In genomic region chr6:85380201-85380900, GRCm38 (mm10) we compare ENCODE assay signal across 8 mouse cellular contexts. TPM values are rescaled to one million over a fixed set of nuclear protein-coding genes. Genes with fewer than 3 reads are reported as not detected.
A peak's percentile ranks its signal among the peaks of the same experiment; 100 is the strongest.
DNase-seq lines count a peak whose midpoint lies in the region; ATAC-seq and TF ChIP-seq lines count a peak whose summit lies in the region.

No protein-coding gene starts in this region.

- H3K4me2 ChIP-seq in lung, embryonic 16.5 days (ENCODE audit: low read depth, low read length): peak overlapping the region; percentile 49

- no peaks in the 10 kb centered on the region for H3K36me3 ChIP-seq in lung, embryonic 16.5 days (ENCODE audit: control insufficient read depth, insufficient read depth, low read length)

- no peak overlapping the region for H3K4me3 ChIP-seq in layer of hippocampus, adult 2 months
- 0 out of 2 replicates have a peak overlapping the region, but pooled peaks have one; percentile 11 for H3K4me3 ChIP-seq in lung, embryonic 16.5 days (ENCODE audit: low read length)

- peak; percentile 89 for TF ChIP-seq CTCF in layer of hippocampus, adult 2 months (conservative IDR thresholded peaks at IDR 0.05)

- H3K4me1 ChIP-seq in lung, embryonic 16.5 days (replicated peaks; ENCODE audit: control insufficient read depth, insufficient read depth, low read length): peaks cover 6% of the 10 kb centered on the region

- H3K27ac ChIP-seq in layer of hippocampus, adult 2 months: no peak overlapping the region
- no peak overlapping the region for H3K27ac ChIP-seq in lung, embryonic 16.5 days (ENCODE audit: low read length)

- H3K9me3 ChIP-seq in lung, embryonic 16.5 days (ENCODE audit: control insufficient read depth, low read length): no peaks in the 10 kb centered on the region

- 24% methylated on average over 10 of the region's 10 CpGs for WGBS in lung, embryonic 16.5 days

- H3K27me3 ChIP-seq in lung, embryonic 16.5 days (ENCODE audit: control insufficient read depth, insufficient read depth, low read depth, low read length): no peaks in the 10 kb centered on the region

- ATAC-seq in lung, embryonic 16.5 days (ENCODE audit: low read depth): peak; percentile 94

- H3K9ac ChIP-seq in lung, embryonic 16.5 days (ENCODE audit: low read length): peak overlapping the region; percentile 53

- peak; percentile 85 for DNase-seq in MEL-GATA-1-ER (ENCODE audit: extremely low read depth, low read depth)
- DNase-seq in cerebellum, adult 8-10 months: peak; percentile 78
- DNase-seq in forelimb bud, embryonic 11.5 days (ENCODE audit: low read depth, low spot score): peak; percentile 86
- DNase-seq in heart, postnatal 4 days: peak; percentile 85
- peak; percentile 74 to 84 for DNase-seq in layer of hippocampus, adult 2 months (ENCODE audit: low spot score in 2 of 2)
- DNase-seq in ovary, postnatal 14 days (ENCODE audit: low spot score): peak; percentile 77
- peak; percentile 22 to 66 for DNase-seq in thymus, postnatal 10 days (ENCODE audit: low spot score in 2 of 2)

RNA-seq across cellular contexts. Expression of gene Rab11fip5, which starts 5.9 kb away (rescaled TPM):
- total RNA-seq in heart, postnatal 4 days (2021): 10 to 100 TPM; 74.7 to 79.8 TPM
- 10 to 100 TPM; 55.1 to 58.2 TPM for total RNA-seq in layer of hippocampus, adult 2 months (2021)
- polyA plus RNA-seq in lung, embryonic 16.5 days (2015; fragmentation: Nextera tagmentation; extraction: Ambion mirVana): 12.0 and 12.2 TPM in 2 replicates

RNA-seq across cellular contexts. Expression of gene Noto, which starts 43.3 kb away (rescaled TPM):
- total RNA-seq in heart, postnatal 4 days (2021): not detected
- total RNA-seq in layer of hippocampus, adult 2 months (2021): not detected
- 0.80 and 0.94 TPM in 2 replicates for polyA plus RNA-seq in lung, embryonic 16.5 days (2015; fragmentation: Nextera tagmentation; extraction: Ambion mirVana)

RNA-seq across cellular contexts. Expression of gene Sfxn5, which starts 47.1 kb away (rescaled TPM):
- total RNA-seq in heart, postnatal 4 days (2021): 1 to 10 TPM; 3.0 to 3.6 TPM
- total RNA-seq in layer of hippocampus, adult 2 months (2021): 100 to 1,000 TPM; 167 to 175 TPM
- polyA plus RNA-seq in lung, embryonic 16.5 days (2015; fragmentation: Nextera tagmentation; extraction: Ambion mirVana): 7.0 and 7.8 TPM in 2 replicates

RNA-seq across cellular contexts. Expression of gene Smyd5, which starts 51.4 kb away (rescaled TPM):
- total RNA-seq in heart, postnatal 4 days (2021): 10 to 100 TPM; 17.1 to 19.6 TPM
- 10 to 100 TPM; 45.4 to 46.0 TPM for total RNA-seq in layer of hippocampus, adult 2 months (2021)
- polyA plus RNA-seq in lung, embryonic 16.5 days (2015; fragmentation: Nextera tagmentation; extraction: Ambion mirVana): 53.4 and 55.2 TPM in 2 replicates

Comparison
In these comparisons a context has a peak if more than half of its experiments do, and no peak if none do; other contexts are left out.
1. RNA of gene Sfxn5, which starts 47.1 kb away (total RNA-seq): 167 to 175 TPM in layer of hippocampus, adult 2 months; 3.0 to 3.6 TPM in heart, postnatal 4 days; every median in the first group is over 10 times any median in the second.
2. Peak in every context shown above with its lines, with median percentiles within 50 percentile points of each other: DNase-seq.